Mouse (Mus musculus): ENCODE measurements around the gene Ubfd1.
A peak's percentile ranks its signal among the peaks of the same experiment; 100 is the strongest.
"Not testable (repeated sequence)": the region's sequence is repeated elsewhere in the genome, so short reads cannot be mapped to it uniquely, and the experiment has no call there.

Ubfd1 gene

DNA sequence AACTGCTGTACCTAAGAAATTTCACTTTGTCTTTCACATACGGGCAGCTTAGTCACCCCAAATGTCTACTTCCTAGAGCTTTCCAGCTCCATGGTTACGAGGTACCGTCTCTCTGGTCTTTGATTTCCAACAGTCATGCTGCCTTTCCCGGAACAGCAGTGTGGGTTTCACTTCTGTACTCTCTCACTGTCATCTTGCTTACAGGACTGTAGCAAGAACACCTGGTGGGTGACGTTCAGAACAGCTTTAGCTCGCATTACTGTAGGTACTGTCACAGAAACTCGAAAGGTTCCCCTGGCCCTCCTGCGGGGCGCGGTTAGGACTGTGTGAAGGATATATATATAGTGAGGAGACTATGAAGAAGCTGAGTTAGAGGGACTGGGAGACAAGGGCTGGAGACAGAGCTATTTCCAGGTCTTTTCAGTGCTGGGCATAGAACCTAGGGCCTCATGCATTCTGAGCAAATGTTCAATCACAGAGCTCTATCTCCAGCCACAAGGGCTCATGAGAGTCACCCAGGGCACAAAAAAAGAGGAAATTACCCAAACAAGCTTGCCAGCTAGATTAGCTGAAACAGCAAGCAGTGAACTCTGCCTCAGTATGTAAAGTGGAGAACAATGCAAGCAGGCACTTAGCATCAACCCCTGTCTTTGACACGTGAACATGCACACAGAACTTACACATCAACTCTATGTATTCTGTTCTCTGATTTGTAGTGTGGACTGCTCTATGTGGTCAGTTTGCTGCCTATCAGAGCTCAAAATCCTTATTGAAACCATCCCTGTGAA is 20.4 kb downstream of the Ubfd1 start:
- no peak for DNase-seq

DNA sequence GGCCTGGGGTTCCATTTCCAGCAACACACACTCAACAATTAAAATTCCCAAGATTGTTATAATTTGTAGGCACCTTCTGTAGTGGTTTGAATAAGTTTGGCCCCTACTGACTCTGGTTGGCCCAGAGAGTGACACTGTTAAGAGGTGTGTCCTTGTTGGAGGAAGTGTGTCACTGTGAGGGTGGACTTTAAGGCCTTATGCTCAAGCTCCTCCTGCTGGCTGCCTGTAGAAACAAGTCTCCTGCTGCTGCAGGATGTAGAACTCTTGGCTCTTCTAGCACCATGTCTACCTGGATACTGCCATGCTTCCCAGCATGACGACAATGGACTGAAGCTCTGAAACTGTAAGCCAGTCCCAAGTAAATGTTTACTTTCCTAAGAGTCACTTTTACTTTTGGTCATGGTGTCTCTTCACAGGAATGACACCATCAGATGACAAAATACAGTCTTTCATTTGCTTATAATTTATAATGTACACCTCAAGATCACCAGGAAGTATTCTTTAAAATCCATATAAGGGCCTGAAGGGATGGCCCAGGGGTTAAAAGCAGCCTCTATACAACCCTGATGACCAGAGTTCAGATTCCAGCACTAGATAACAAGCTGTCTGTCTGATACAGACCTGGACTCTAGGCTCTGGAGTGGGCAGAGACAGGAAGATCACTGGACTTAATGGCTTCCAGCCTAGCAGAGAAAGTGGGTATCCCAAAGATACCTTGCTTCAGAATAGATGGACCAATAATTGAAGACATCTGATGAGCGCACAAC is 27.8 kb downstream of the Ubfd1 start:
- peak; percentile 7 for DNase-seq

DNA sequence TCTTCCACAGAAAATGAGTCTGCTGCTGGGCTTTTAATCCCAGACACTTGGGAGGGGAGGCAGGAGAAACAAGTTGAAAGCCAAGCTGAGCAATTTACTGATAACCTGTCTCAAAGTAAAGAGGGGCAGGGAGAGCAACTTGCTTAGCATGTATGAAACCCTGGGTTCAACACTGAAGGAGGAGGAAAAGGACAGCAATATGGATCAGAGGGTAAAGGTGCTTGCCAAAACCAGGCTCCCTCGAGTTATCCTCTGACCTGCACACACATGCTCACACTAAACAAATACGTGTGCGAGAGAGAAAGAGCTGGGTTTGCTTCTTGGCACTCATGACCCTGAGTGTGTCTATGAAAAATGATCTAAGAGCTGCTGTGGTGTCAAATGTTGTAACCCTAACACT is 31.0 kb downstream of the Ubfd1 start:
- DNase-seq = no peak

DNA sequence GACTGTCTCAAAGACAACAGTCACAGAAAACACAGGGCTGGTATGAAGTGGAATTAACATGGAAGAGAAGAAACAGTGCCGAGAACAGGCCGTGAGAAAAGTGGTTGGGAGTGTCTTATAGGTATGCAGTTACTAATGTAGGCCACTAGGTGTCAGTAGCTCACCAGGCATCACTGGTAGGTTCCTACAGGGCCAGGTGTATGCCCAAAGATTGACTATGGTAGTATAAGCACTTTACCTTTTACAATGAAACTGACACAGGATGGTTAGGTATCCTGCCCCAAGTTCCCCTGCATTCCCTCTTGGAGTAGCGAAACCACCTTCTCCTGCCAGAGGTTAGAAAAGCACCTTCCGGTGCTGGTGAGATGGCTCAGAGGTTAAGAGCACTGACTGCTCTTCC is 32.2 kb downstream of the Ubfd1 start:
- DNase-seq = peak; percentile 49

DNA sequence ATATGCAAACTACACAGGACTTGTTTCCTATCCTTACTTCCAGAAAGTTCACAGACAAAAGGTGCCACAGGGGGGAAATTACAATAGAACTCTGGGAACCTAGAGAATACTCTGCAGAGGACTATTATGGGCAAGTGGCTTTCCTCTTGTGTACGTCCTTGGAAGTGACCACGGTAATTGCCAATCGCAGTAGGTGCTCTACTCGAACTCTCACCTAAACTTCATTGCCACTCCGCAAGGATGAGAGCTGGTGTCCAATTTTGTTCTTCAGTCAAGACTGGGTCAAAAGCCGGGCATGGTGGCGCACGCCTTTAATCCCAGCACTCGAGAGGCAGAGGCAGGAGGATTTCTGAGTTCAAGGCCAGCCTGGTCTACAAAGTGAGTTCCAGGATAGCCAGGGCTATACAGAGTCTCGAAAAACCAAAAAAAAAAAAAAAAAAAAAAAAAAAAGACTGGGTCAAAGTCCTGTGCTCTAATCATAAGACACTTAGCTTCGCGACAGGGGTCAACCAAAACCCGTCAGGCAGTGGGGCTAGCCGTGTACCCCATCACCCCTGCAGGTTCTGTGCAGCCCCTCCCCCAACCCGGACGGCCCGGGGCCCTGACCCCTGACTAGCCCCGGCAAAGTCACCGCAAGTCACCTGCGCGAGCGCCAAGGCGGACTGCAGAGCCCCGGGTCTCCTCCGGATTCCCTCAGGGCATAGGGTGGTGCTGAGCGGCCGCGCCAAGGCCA is 34.2 kb downstream of the Ubfd1 start:
- not testable (repeated sequence) for DNase-seq

DNA sequence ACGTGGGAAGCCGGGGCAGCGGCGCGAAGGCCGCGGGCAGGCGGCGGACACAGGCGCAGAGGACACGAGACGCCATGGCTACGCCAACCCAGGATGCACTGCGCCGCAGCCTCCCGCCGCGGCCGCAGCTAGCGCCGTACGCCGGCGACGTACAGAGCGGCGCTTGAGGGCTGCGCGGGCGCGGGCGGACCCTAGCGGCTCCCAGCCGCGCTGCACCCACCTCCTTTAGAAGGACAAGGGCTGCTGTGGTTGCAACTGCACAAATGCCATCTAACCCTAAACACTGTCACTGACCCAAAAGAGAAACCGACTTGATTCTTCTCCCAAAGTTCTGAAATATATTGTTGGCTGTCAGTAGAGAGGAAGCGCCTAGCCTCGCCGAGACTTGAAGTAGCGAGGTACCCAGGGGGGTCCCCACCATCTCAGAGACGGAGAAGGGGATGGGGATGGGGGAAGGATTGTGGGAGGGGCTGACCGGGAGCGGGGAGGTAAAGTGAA is 34.8 kb downstream of the Ubfd1 start, which contains the start of gene Ndufab1:
Ndufab1 (minus strand) TSS at position 140 of the 498 bp plus-strand sequence.
- DNase-seq = peak; percentile 89

DNA sequence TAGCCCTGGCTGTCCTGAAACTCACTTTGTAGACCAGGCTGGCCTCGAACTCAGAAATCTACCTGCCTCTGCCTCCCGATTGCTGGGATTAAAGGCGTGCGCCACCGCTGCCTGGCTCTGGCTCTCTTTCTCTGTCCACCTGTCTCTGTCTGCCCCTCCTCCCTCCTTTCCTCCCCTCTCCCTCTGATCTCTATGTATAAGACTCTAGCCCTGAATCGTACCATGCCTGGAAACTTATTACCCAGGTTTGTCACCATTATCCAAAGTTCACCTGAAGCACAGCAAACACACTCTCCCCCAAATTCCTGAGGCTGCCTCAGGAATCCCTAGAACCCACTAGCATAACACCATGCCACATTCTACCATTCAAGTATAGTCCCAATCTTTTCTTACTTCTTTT is 41.2 kb downstream of the Ubfd1 start:
- no peak for DNase-seq

DNA sequence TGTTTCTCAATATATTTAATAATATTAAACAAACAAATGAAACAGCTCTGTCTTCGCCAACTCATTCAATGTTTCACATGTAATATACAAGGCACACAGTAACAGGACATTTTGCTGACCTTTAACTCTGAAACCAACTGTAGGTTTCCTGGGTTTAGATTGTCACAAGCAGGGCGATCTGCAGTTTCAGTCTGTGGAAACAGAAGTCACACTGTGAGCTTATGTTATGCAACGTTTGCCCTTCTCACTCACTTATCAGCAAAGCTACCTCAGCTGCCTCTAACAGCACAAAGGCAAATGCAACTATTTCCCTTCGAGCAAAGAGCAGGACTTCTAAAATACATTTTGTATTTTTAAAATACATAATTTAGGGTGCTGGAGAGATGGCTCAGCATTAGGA is 56.5 kb downstream of the Ubfd1 start:
- no peak for DNase-seq

DNA sequence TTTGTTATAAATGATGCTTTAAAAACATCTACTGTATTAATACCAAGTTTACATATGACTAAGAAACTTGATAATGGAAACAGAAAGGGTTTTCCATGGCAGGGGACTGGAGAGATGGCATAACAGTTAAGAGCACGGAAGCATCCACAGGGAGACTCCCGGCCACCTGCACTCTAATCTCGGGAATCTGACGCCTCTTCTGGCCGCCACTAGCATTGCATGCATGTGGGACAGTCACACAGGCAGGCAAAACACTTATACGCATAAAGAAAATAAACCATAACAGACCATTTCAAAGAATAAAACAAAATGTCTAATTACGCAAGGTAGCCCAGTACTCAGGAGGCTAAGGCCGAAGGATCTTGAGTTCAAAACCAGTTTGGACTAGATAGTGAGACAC is 58.7 kb downstream of the Ubfd1 start:
- no peak for DNase-seq

DNA sequence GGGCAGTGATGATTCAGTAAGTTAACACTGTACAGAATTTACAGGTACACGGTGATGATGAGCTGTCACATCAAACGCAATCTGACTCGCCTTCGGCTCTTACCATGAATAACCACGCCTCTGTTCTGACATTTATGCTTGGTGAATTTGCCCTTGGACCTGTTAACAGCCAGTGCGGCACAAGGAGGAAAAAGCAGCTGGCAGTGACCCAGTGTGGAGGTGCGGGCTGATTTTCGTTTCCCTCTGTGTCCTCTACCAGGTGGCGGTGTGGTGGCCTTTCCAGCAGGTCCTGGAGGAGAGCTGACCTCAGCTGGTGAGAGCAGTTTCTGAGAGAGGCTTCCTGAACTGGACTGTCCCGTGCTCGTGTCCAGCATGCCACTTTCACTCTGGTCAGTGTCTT is 60.0 kb downstream of the Ubfd1 start:
- no peak for DNase-seq
